Mouse (Mus musculus) MEL (cell line): ENCODE results near the gene Il4ra. TPM values are rescaled to one million over a fixed set of nuclear protein-coding genes. Genes with fewer than 3 reads are reported as not detected.

ENCODE experiments used
- DNase-seq: peaks from one replicate; pipeline ENCODE4 v3.0.0; 2011; ENCODE audit warnings: low read depth, low spot score
- H3K27ac ChIP-seq: 2 replicates; pipeline ENCODE4 v1.5.1; 2012; ENCODE audit warnings: low read depth, mild to moderate bottlenecking, control low read depth, low read length, moderate library complexity; ENCODE audit not compliant: control insufficient read depth
- H3K27me3 ChIP-seq, 2 experiments: fragments of 150-350 bp in 1 of 2; sonication (generic) in 1 of 2; 2 replicates each; pipeline ENCODE4 v1.6.1; 2012; ENCODE audit warnings: low read length in 2 of 2, mild to moderate bottlenecking in 2 of 2, improper control_type of control experiment in 1 of 2, moderate library complexity in 1 of 2; ENCODE audit not compliant: insufficient read depth in 2 of 2, control insufficient read depth in 1 of 2
- H3K36me3 ChIP-seq, 2 experiments: 2 replicates each; pipeline ENCODE4 v1.6.1; 2012 to 2014; ENCODE audit warnings: low read length in 2 of 2, improper control_type of control experiment in 1 of 2, inconsistent platforms in 1 of 2, mild to moderate bottlenecking in 1 of 2; ENCODE audit not compliant: insufficient read depth in 2 of 2, control insufficient read depth in 1 of 2
- H3K4me1 ChIP-seq, 2 experiments: fragments of 150-350 bp in 1 of 2; sonication (generic) in 1 of 2; 2 replicates each; pipeline ENCODE4 v1.6.1; 2012; ENCODE audit warnings: low read length in 2 of 2, improper control_type of control experiment in 1 of 2, mild to moderate bottlenecking in 1 of 2; ENCODE audit not compliant: insufficient read depth in 2 of 2, control insufficient read depth in 1 of 2
- H3K4me3 ChIP-seq, 2 experiments: fragments of 150-350 bp in 1 of 2; sonication (generic) in 1 of 2; 2 replicates each; pipeline ENCODE4 v1.5.1; 2012; ENCODE audit warnings: low read depth in 2 of 2, low read length in 2 of 2, mild to moderate bottlenecking in 2 of 2, moderate library complexity in 2 of 2, control low read depth in 1 of 2, improper control_type of control experiment in 1 of 2; ENCODE audit not compliant: control insufficient read depth in 1 of 2, insufficient read depth in 1 of 2
- H3K79me2 ChIP-seq: 2 replicates; pipeline ENCODE4 v1.6.1; 2012; ENCODE audit warnings: mild to moderate bottlenecking, low read length, moderate library complexity; ENCODE audit not compliant: control insufficient read depth, poor library complexity, insufficient read depth
- H3K9ac ChIP-seq: 2 replicates; pipeline ENCODE4 v1.6.1; 2012; ENCODE audit warnings: low read depth, mild to moderate bottlenecking, control low read depth, low read length, moderate library complexity; ENCODE audit not compliant: control insufficient read depth, poor library complexity, severe bottlenecking
- H3K9me3 ChIP-seq: fragments of 150-350 bp; sonication (generic); replicated peaks from 2 replicates; pipeline ENCODE4 v1.6.1; 2012; ENCODE audit warnings: mild to moderate bottlenecking, low read length, improper control_type of control experiment, moderate library complexity; ENCODE audit not compliant: insufficient read depth
- BHLHE40 ChIP-seq: IDR thresholded peaks from 2 replicates; pipeline ENCODE4 v1.6.1; 2012; ENCODE audit warnings: low read depth, mild to moderate bottlenecking, inconsistent platforms, low read length, improper control_type of control experiment, borderline replicate concordance
- CHD2 ChIP-seq: IDR thresholded peaks from 2 replicates; pipeline ENCODE4 v1.6.1; 2011; ENCODE audit warnings: low read length, improper control_type of control experiment
- CTCF ChIP-seq, 3 experiments: IDR thresholded peaks in 2 of 3; conservative IDR thresholded peaks in 1 of 3; 2 replicates each; pipeline ENCODE4 v1.5.1; 2011 to 2012; ENCODE audit warnings: low read length in 3 of 3, low read depth in 2 of 3, mild to moderate bottlenecking in 2 of 3, improper control_type of control experiment in 1 of 3, inconsistent platforms in 1 of 3, mixed read lengths in 1 of 3, moderate library complexity in 1 of 3; ENCODE audit not compliant: control insufficient read depth in 1 of 3, insufficient read depth in 1 of 3, poor library complexity in 1 of 3, severe bottlenecking in 1 of 3
- ELF1 ChIP-seq: IDR thresholded peaks from 2 replicates; pipeline ENCODE4 v1.6.1; 2014; ENCODE audit warnings: low read depth, mild to moderate bottlenecking, inconsistent platforms, low read length, improper control_type of control experiment, moderate library complexity
- ETS1 ChIP-seq: IDR thresholded peaks from 2 replicates; pipeline ENCODE4 v1.6.1; 2012; ENCODE audit warnings: low read depth, mild to moderate bottlenecking, inconsistent platforms, low read length, improper control_type of control experiment, moderate library complexity
- GABPA ChIP-seq: IDR thresholded peaks from 2 replicates; pipeline ENCODE4 v1.6.1; 2012; ENCODE audit warnings: low read depth, mild to moderate bottlenecking, inconsistent platforms, low read length, improper control_type of control experiment, moderate library complexity
- GATA1 ChIP-seq: IDR thresholded peaks from 2 replicates; pipeline ENCODE4 v1.6.1; 2011; ENCODE audit warnings: low read depth, low read length, improper control_type of control experiment
- MAFK ChIP-seq: IDR thresholded peaks from 2 replicates; pipeline ENCODE4 v1.6.1; 2011; ENCODE audit warnings: low read depth, mild to moderate bottlenecking, low read length, improper control_type of control experiment, borderline replicate concordance
- MAX ChIP-seq: IDR thresholded peaks from 2 replicates; pipeline ENCODE4 v1.6.1; 2011; ENCODE audit warnings: low read length, improper control_type of control experiment
- MEF2A ChIP-seq: IDR thresholded peaks from 2 replicates; pipeline ENCODE4 v1.6.1; 2014; ENCODE audit warnings: low read depth, mild to moderate bottlenecking, inconsistent platforms, low read length, improper control_type of control experiment; ENCODE audit not compliant: poor library complexity, insufficient replicate concordance, severe bottlenecking; ENCODE audit errors: extremely low read depth
- MXI1 ChIP-seq: IDR thresholded peaks from 2 replicates; pipeline ENCODE4 v1.6.1; 2011; ENCODE audit warnings: mild to moderate bottlenecking, low read depth, low read length, improper control_type of control experiment
- MYC ChIP-seq: IDR thresholded peaks from 2 replicates; pipeline ENCODE4 v1.6.1; 2011; ENCODE audit warnings: low read depth, mild to moderate bottlenecking, low read length, improper control_type of control experiment, moderate library complexity
- NRF1 ChIP-seq: IDR thresholded peaks from 2 replicates; pipeline ENCODE4 v1.6.1; 2014; ENCODE audit warnings: low read depth, mild to moderate bottlenecking, inconsistent platforms, low read length, improper control_type of control experiment, moderate library complexity; ENCODE audit not compliant: poor library complexity, insufficient read depth, severe bottlenecking
- POLR2A ChIP-seq, 2 experiments: IDR thresholded peaks; 2 replicates each; pipeline ENCODE4 v1.6.1; 2011 to 2012; ENCODE audit warnings: low read length in 2 of 2, mild to moderate bottlenecking in 2 of 2, control low read depth in 1 of 2, improper control_type of control experiment in 1 of 2, low read depth in 1 of 2, moderate library complexity in 1 of 2; ENCODE audit not compliant: control insufficient read depth in 1 of 2, insufficient read depth in 1 of 2, poor library complexity in 1 of 2
- POLR2AphosphoS2 ChIP-seq: IDR thresholded peaks from 2 replicates; pipeline ENCODE4 v1.6.1; 2011; ENCODE audit warnings: low read length, improper control_type of control experiment
- RAD21 ChIP-seq: IDR thresholded peaks from 2 replicates; pipeline ENCODE4 v1.6.1; 2011; ENCODE audit warnings: mild to moderate bottlenecking, low read depth, low read length, improper control_type of control experiment
- SIN3A ChIP-seq: IDR thresholded peaks from 2 replicates; pipeline ENCODE4 v1.6.1; 2012; ENCODE audit warnings: low read length, improper control_type of control experiment, inconsistent platforms
- TCF12 ChIP-seq: IDR thresholded peaks from 2 replicates; pipeline ENCODE4 v1.6.1; 2014; ENCODE audit warnings: low read depth, mild to moderate bottlenecking, inconsistent platforms, low read length, improper control_type of control experiment, moderate library complexity
- ZC3H11A ChIP-seq: IDR thresholded peaks from 2 replicates; pipeline ENCODE4 v1.6.1; 2012; ENCODE audit warnings: low read depth, mild to moderate bottlenecking, inconsistent platforms, low read length, improper control_type of control experiment
- ZMIZ1 ChIP-seq: IDR thresholded peaks from 2 replicates; pipeline ENCODE4 v1.6.1; 2012; ENCODE audit warnings: low read depth, mild to moderate bottlenecking, inconsistent platforms, low read length, improper control_type of control experiment, moderate library complexity
- polyA plus RNA-seq, 2 experiments: library from polyadenylated mRNA; stranded (reverse) in 1 of 2; unstranded in 1 of 2; fragments of >175 nt in 1 of 2; fragments of >200 nt in 1 of 2; gene quantifications; 2 replicates each; pipeline versions ENCODE4 v1.2.1 to v1.2.4; 2012; ENCODE audit warnings: low replicate concordance in 2 of 2, low read depth in 1 of 2; ENCODE audit not compliant: insufficient read length in 2 of 2, insufficient read depth in 1 of 2, missing spikeins in 1 of 2
- total RNA-seq: library from RNA; depleted of rRNA; stranded (reverse); fragments of 300-350 nt; gene quantifications from 2 replicates; pipeline ENCODE4 v1.2.3, GENCODE M21; 2012

Gene Il4ra
- total and polyA plus RNA-seq, 3 experiments, result 3.6 to 5.0 TPM; not detected in 1

DNA sequence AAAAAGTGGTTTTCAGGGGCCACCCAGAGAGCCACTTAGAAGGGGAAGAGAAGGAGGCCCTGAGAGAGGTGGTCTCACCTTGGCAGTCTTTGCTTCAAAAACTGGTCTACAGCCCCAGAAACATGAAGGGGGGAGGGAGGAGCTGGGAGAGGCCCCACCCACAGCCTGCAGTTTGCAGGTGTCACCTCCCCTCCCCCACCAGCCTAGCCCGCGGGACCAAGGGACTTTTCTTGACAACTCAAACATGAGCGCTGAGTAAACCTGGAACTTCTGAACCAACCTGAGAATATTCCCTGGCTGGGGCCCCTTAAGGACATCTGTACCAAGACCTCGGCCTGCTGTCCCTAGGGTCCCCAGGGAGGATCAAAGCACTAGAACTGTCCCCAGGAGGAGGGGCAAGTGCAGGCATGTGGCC is 53.8 kb downstream of the Il4ra start (continued):
- TF ChIP-seq MEF2A (no peak), POLR2A (IDR thresholded peaks at IDR 0.05; ENCODE audit: control insufficient read depth in 1 of 2, insufficient read depth in 1 of 2, low read depth in 1 of 2, low read length in 2 of 2, poor library complexity in 1 of 2) (no peak), BHLHE40 (no peak), ELF1 (no peak), MAFK (no peak)
- TF ChIP-seq, all 39 proteins: peak for 0

GRCm38 (mm10) chr7:125606265-125607164 is 54.6 kb downstream of the Il4ra start:
- no peak overlapping the region for H3K9ac ChIP-seq

GRCm38 (mm10) chr7:125607384-125608182 is 55.7 kb downstream of the Il4ra start:
- Histone ChIP-seq H3K4me3 (no peak overlapping the region), H3K9ac (no peak overlapping the region)

More at GRCm38 (mm10) chr7:125606265-125607164, 54.6 kb downstream of the Il4ra start:
- DNase-seq, result no peak
- Histone ChIP-seq H3K27ac (no peak overlapping the region), H3K4me3 (no peak overlapping the region), H3K27me3 (no peaks in the 10 kb centered on the region)
- TF ChIP-seq NRF1 (no peak), TCF12 (no peak), CTCF (IDR thresholded peaks at IDR 0.05 in 2 of 3, conservative IDR thresholded peaks at IDR 0.05 in 1 of 3; ENCODE audit: control insufficient read depth in 1 of 3, insufficient read depth in 1 of 3, low read depth in 2 of 3, low read length in 3 of 3, poor library complexity in 1 of 3, severe bottlenecking in 1 of 3) (no peak), GATA1 (no peak), GABPA (no peak), RAD21 (peak; percentile 10), POLR2AphosphoS2 (no peak)
- TF ChIP-seq, all 39 proteins: peak for 1
- no peaks in the 10 kb centered on the region for H3K9me3 ChIP-seq
- H3K79me2 ChIP-seq, result no peaks in the 10 kb centered on the region
- H3K4me1 ChIP-seq, result no peaks in the 10 kb centered on the region; a peak in 1 of 4 replicates
- H3K36me3 ChIP-seq, result no peaks in the 10 kb centered on the region

More at GRCm38 (mm10) chr7:125607384-125608182, 55.7 kb downstream of the Il4ra start:
- H3K79me2 ChIP-seq, result no peaks in the 10 kb centered on the region
- no peak for DNase-seq
- H3K27me3 ChIP-seq, result no peaks in the 10 kb centered on the region; a peak in 1 of 4 replicates
- H3K4me1 ChIP-seq, result no peaks in the 10 kb centered on the region; a peak in 1 of 4 replicates
- H3K9me3 ChIP-seq, result no peaks in the 10 kb centered on the region
- TF ChIP-seq CHD2 (no peak), NRF1 (no peak), ETS1 (no peak), MYC (no peak), SIN3A (no peak), MEF2A (no peak), ZC3H11A (no peak), BHLHE40 (no peak), MAFK (no peak), ZMIZ1 (no peak), MXI1 (no peak), POLR2AphosphoS2 (no peak), MAX (no peak)
- TF ChIP-seq, all 39 proteins: peak for 0
- Histone ChIP-seq H3K27ac (no peak overlapping the region), H3K36me3 (no peaks in the 10 kb centered on the region)
